Mouse (Mus musculus) right cerebral cortex, adult 2 months (tissue): ENCODE measurements around the gene Ctsf.
"Not testable (repeated sequence)": the region's sequence is repeated elsewhere in the genome, so short reads cannot be mapped to it uniquely, and the experiment has no call there.

Source experiments
- DNase-seq, 2 experiments: peaks; one replicate each; pipeline ENCODE4 v3.0.0; 2021 to 2022; ENCODE audit warnings: low spot score in 2 of 2

The Ctsf gene

DNA sequence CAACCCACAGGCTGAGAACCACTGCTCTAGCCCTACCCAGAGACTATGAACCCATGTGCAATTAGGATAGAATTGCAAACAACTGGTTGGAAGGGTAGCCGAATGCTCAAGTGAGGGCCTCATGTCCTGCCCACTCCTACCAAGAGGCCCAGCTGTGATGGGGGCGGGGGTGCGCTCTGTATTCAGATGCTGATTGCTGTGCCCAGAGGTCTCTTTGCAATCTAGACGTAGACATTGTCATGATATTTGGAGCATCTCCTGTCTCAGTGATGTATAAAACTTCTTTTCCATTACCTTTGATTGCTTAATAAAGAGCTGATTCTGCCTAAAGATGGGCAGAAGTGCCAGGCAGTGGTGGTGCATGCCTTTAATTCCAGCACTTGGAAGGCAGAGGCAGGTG lies 5.1 kb upstream of the Ctsf start:
- DNase-seq: no peak

DNA sequence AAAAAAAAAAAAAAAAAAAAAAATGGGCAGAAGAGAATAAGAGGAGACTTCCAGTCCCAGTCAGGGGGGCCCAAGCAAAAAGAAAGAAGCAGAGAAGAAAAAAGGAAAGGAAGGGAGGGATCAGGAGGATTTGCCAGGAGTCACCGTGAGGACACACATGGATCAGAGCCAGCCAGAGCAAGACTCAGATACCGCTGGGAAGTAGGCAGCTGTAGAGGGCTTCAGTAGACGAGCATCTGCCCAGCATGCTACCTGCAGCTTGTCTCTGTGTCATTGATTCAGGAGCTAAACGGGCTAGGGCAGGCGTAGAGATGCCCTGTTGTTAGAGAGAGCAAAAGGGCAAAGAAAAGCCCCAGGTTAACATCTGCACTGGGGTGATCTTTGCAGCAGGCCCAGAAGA lies 4.6 kb upstream of the Ctsf start:
- DNase-seq: no peak

DNA sequence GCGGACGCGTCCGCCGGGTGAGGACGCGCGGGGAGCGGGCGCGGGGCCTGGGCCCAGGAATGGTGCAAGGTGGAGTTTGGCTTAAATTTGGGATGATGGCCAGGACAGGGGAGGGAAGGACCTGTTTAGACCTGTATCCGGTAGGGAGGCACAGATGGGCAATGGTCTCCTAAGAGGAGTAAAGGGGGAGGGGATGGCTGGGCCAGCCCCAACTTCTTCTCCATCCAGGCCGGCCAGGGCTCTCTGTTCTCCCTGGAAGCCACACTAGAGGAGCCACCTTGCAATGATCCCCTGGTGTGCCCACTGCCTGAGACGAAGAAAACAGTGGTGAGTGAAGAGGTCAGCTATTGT lies 515 bp downstream of the Ctsf start:
- DNase-seq: no peak

DNA sequence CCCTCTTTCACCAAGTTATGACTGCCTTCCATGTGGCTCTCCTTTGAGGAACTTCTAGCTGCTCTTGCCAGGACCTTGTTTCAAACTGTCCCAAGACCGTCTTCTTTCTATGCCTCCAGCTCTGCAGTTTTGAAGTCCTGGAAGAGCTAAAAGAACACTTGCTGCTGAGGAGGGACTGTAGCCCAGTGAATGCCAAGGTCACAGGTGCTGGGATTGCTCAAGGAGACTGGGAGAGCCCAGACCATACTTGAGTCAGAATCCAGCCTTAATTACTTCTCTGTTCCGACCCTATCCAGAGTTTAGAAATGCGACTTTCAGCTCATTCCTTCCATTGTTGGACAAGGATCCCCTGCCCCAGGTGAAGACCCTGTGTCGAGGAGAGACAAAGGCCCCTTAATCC lies 1.0 kb downstream of the Ctsf start:
- DNase-seq: no peak

DNA sequence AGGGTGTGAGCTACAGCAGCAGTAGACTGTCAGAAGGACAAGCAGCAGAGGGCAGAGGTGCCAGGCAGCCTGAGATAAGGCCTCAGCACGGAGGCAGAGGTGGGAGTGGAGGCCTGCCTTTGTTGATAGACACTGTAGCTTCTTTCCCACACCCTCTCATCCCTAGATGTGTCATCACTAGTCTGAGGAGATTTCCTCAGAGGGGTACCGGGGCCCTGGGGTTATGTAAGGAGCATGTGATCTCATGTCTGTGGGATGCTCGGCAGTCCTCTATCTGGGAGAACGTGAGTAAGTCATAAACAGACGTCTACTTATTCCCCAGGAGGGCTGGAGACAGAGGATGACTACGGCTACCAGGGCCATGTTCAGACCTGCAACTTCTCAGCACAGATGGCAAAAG lies 4.2 kb downstream of the Ctsf start:
- DNase-seq: peak; percentile 31 to 49

DNA sequence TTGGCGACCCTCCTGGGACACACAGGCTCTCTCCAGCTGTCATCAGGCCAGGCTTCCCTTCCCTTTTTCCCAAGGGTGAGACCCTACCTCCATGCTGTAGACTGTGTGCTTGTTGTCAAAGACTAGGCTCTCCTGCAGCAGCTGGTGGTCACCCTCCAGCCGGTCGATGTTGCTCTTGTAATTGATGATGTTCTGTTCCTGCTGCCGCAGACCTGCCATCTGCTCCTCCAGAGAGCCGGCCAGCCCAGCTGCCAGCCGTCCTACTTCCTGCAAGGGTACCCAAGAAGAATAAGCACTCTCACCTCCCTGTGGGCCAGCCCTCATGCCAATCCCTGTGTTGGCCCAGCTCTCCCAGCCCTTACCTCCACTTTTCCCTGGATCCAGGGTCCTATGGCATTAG lies 8.1 kb downstream of the Ctsf start:
- DNase-seq: no peak

DNA sequence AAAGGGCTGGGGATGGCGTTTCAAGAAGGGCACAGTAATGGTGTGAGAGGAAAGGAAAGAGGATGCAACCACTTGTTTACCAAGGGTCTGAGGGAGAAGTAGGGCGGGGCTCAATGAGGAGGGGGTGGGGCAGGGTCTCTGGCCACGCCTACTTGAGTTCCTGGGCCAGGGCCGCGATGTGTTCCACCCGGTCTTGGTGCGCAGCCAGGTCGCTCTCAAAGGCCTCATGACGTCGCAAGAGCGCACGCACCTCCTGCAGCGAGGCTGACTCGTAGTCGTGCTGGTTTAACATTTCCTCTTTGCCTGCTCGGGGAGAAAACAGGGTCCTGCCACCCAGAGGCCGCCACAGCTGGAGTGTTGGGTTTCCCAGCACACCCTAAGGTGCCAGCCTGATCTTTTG lies 10.2 kb downstream of the Ctsf start:
- DNase-seq: no peak

DNA sequence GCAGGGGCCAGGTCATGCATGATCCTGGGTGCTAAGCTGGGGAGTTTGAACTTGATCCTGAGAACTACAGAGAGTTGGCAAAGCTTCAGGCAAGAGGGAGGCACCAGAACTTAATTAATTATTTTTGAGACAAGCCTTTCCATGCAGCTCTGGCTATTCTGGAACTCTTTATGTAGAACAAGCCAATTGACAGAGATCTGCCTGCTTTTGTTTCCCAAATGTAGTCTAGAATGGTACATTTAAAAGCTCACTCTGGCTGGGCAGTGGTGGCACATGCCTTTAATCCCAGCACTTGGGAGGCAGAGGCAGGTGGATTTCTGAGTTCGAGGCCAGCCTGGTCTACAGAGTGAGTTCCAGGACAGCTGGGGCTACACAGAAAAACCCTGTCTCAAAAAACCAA lies 19.7 kb downstream of the Ctsf start:
- not testable (repeated sequence) for DNase-seq

DNA sequence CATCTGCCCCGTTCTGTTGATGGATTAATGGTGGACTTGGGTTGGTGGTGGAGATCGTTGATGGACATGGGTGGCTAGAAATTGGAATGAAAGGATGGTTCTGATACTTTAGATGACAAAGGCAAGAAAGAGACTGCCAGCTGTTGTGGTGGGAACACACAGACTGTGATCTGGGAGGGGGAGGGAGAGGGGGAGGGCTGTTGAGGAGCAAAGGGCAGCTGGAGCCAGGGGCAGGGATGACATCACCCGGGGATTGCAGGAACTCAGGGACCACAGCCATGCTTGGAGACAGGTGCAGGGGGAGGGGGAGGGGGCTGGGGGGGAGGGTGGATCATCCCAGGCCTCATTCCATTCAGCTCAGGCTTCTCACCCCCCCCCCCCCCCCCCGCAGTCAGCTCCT lies 21.3 kb downstream of the Ctsf start:
- no peak for DNase-seq

DNA sequence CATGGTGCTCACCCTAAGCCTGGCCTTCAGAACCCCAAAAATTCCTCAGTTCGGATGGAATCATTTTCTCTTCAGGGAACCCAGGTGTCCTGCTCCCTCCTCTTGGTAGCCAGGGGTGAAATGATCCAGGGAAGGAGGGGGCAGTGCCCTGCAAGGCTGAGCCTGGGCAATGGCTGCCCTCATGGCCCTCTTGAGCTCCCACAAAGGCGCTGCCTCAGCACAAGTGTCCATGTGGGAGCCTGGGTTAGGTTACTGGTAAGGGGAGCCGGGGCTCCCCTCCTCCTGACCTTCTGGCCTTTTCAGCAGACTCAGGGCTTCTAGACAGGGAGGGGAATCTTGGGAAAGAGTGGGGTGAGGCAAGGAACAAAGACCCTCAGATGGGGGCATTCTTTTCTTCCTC lies 21.8 kb downstream of the Ctsf start:
- no peak for DNase-seq

DNA sequence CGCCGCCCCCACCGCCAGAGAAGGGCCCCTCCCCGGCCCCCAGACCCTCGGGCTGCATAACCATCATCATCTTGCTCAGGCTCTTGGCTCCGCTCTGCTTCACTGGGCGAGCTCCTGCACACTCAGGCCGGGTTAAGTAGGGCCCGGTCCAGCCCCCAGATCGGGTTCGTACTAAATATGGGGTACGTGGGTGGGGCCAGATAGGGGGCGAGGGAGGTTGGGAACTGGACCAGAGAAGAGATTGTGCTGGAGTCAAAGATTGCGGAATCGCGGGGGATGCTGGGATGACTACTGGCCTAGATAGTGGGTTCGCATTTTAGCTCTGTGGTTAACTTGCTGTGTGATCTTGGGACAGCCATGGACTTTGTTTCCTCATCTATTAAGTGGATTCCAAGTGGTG lies 22.9 kb downstream of the Ctsf start, which contains the start of gene Actn3:
Actn3 (minus strand) TSS at position 125 of the 400 bp plus-strand sequence.
- DNase-seq: no peak

DNA sequence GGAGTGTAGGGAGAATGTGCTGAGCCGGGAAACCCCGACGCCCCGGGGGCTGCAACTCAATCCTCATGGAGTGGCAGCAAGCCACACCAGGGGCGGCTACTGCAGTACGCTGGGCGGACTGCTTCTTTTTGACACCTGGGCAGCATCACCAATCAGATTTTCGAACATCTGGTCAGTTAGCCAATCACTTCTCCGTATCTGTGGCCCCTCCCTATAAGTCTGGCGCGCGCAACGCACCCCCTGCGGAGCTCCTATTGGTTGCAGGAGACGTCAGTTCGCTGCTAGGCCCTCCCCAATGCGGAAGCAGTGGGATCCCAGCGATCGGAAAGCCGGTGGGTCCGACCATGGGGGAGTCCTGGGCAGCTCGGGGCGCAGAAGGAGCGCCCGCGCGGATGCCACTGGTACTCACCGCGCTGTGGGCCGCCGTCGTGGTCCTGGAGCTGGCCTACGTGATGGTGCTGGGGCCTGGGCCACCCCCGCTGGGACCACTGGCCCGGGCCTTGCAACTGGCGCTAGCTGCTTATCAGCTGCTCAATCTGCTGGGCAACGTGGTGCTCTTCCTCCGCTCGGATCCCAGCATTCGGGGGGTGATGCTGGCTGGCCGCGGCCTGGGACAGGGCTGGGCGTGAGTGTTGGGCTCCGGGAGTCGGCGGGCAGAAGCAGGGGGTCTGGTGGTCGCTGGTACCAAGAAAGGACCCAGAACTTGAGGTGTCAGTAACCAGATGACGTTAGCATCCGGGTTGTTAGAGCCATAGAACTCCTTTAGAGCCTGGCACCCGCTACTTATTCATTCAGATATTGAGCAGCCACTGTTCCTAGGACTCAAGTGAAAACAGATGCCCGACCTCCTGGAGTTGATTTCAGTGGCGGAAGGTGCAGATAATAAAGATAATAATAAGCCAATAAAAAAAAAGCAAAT lies 23.7 kb downstream of the Ctsf start, which contains the start of gene Zdhhc24:
Zdhhc24 (plus strand) TSS at position 264 of the 919 bp plus-strand sequence.
- peak; percentile 96 to 97 for DNase-seq

DNA sequence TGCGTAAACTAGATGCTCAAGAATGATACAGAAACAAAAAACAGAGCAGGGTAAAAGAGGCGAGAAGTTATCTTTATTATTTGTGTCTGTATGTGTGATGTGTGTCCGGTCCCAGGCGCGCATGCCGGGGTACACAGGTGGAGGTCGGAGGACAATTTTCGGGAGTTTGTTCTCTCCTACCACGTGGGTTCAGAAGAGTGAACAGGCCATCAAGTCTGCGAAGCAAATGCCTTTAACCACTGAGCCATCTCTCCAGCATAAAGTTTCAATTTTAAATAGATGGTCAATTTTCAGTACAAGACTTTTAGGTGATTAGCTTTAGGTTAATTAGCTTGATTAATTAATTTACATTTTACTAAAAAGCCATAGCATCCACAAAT lies 24.4 kb downstream of the Ctsf start:
- no peak for DNase-seq

DNA sequence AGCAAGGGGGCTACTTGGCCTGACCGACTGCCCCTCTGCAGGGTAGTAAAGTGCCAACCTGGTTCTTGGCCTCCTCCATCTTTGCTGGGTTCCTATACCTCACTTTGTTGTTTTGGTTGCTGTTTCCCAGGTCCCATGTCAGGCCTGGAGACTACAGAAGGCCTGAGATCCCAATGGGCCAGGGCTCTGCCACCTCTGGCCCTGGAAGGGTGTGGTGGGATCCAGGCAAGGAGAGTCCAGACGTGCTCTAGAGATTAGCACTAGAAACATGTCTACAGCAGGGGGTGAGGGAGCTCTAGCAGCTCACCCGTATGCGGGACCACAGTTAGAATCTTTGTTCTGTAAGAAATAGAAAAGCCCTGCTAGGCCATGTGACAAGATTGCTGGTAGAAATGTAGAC lies 29.0 kb downstream of the Ctsf start:
- DNase-seq: no peak

DNA sequence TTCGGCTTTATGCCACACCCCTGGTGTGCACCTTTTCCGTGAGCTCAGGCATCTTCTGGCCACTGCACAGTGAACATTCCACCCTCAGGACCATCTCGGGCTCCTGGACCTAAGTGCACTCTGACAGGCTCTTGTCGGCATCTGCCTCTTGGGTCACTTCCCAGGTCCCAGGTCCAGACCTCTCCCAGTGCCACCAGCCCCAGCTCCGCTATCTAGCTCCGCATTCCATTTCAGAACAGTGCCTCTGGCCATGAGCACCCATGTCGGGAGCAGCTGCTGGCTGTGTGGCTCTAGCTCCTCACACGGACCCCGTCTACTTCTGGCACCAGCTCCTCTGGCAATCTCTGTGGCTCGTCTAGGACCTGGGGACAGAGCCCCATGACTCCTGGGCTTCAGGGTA lies 34.9 kb downstream of the Ctsf start:
- no peak for DNase-seq

DNA sequence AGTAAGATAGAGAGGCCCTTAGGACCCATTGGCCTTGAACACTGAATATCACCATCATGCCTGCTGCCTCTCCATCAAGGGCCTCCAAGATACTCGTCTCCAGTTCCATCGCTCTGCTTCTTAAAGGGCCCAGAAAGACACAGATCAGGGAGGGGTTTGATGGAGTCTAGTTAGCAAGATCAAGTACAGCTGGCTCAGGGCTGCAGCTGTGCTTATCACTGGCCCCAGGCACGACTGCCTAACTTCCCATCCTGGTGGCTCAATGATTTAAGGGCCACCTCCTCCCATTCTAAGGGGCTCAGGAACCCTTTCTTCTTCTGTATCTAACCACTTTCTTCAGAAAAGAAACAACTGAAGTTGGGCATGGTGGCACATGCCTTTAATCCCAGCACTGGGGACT lies 36.9 kb downstream of the Ctsf start:
- DNase-seq: no peak

DNA sequence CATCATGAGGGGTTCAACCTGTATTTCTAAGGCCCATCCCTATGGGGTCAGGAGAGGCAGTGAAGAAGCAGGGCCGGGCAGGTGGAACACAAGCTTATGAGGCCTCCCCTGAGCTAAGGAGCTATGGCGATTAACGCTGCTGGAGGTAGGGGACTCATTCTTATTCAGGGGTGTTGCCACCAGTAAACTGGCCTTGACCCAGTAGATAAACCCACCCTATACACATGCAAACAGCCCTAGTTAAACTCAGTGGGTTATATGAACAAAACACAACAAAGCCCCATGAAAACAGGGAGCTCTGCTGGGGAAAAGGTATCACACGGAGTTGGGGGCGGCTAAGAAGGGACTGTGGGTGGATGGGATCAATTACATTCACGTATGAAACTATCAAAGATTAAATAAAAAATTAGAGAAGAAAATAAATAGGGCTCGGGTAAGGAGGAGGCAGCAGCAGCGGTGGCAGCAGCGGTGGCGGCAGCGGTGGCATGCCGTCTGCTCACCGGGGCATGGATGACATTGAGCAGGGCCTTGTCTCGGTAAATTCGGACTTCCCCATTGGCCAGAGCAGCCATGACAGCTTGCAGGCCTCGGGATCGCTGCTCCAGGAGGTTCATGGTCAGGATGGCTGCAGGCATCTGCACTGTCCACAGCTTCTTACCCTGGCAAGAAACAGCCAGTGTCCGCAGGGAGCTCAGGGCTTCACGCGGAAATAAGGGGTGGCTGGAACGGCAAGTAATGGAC lies 42.0 kb downstream of the Ctsf start:
- no peak for DNase-seq

DNA sequence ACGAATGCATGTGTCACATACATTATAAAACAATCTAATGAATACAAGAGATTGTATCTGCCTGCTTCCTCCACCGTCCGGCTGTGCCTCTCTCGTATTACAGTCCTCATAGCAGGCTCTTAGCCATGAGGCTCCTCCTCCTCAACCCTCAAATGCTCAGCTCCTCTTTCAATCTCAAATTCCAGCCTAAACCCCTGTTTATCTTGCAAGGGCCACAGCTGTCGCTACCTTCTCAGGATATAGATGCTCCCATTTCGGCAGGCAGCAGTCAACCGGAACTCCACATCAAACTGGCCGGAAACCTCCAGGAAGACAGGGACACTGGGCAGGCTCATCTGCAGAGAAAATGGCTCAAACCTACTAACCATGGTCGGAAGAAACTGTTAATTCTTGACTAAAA lies 44.0 kb downstream of the Ctsf start:
- no peak for DNase-seq

DNA sequence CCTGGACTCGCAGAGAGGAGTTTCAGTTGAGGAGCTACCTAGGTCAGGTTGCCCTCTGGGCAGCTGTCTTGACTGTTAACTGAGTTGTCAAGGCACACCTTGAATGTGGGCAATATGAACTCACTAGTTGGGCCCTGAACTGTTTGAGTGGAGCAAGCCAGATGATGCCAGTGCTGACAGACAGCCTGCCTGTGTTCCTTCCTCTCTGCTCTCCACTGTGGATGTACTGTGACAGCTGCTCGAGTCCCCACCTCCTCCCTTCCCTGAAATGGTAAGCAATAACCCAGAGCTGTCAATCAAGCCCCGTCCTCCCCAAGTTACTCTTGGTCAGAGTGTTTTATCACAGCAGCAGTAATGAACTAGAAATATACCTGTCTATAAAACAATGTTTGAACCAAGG lies 45.0 kb downstream of the Ctsf start:
- DNase-seq: no peak

DNA sequence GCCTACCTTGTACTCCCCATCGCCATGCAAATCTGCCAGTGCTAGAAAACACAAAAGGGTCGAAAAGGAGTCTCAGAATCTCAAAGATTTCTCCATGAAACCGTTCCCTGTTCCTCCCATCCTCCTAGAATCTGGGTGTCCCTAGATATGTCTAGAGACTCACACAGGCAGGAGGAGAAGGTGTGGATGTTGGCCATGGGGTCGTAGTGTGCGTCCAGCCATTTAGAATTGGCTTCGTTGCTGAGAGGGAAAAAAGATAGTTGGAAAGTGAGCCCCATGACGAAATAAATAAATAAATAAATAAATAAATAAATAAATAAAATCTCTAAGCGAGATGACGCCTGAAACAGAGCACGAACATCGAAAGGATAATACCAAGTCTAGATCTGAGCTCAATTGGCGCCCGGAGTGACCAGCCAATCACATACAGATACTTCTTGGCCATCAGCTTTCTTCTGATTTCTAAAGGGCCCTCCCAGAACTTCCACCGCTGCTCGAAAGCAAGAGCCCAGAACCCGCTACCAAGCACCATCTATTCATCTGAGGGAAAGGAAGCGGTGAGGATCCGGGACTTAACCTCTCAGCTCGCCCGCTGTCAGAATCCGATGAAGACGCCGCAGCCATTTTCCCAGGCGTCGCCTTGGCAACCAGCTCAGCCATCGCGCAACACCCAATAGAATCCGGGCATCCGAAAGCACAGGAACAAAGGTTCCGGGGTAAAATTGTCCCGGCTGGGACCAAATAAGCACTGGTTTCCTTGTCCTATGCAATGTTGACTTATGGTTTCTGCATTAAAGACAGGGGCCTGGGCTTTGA lies 51.3 kb downstream of the Ctsf start, which contains the start of gene Bbs1:
Bbs1 (minus strand) TSS at position 650 of the 816 bp plus-strand sequence.
- DNase-seq: peak; percentile 80 to 83

DNA sequence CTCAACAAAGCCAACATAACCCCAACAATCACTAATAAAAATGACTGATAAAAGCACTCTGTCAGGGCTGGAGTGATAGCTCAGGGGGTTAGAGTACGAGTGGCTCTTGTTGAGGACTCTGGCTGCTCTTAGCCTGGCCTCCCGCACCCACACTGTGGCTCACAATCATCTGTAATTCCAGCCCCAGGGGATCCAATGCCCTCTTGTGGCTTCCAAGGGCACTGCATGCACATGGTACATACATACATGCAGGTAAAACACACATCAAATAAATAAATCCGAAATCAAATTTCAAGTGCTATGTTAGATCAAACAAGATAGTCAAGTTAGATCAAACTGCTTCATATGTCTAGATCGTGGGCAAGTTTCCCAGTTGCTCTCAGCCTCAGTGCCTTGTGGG lies 53.2 kb downstream of the Ctsf start:
- DNase-seq: no peak

DNA sequence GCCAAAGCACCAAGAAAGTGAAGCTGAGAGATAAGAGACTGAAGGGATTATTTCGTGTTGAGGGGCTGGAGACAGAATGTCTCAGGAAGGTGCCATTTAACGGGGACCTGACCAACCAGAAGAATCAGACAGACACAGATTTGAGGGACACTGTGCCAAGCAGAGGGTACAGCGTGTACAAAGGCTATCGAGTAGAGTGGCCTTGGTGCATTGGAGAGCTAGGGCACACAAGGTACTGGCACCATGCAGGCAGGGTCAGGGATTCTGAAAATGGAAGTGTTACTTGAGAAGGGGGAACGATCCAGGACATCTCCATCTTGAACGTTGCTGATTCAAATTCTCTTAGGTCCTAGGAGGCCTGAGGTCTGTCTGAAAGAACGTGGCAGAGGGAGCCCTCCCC lies 54.4 kb downstream of the Ctsf start:
- no peak for DNase-seq
